Mouse (Mus musculus): ENCODE measurements around the gene Lmf2.
A peak's percentile ranks its signal among the peaks of the same experiment; 100 is the strongest.

The Lmf2 gene

DNA sequence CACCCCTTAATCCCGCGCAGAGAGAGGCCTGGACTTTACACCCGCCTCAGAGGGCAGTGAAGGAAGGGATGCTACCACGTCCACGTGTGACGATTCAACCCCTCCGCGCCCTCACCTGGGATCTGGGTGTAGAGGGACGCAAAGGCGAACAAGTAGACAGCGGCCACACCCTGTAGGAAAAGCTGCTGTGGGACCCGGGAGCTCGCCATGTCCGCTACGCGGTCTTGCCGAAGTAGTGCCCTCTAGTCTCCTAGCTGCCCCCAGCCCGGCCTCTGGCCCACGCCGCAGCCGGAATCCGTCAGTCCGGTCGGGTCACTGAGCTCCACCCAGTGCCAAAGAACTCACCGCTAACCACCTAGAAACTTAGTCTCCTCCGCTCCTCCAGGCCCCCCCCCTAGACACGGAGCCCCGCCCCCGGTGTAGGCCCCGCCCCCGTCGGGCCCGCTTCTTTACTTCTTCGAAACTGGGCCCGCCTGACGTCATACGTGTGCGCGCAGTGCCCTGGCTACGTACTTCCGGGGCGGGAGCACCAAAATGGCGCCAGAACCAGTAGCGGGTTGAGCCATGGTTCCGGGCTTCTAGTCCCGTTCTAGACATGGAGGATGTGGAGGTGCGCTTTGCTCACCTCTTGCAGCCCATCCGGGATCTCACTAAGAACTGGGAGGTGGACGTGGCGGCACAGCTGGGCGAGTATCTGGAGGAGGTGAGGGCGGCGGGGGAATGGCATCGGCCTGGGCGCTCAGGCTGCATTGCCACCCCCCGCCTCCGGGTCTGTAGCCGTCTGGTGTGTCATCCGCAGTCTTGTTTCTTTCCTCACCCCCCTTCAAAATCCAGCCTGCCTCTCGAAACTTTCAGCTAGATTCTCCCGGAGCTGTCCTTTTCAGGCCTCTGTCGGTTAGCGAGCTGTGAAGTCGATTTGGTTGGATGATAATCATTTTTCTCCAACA, at the start of gene Lmf2, which contains the start of gene Ncaph2:
Lmf2 (minus strand) TSS at position 419 of the 947 bp plus-strand sequence.
Ncaph2 (plus strand) TSS at position 479 of the 947 bp plus-strand sequence.
- DNase-seq (ENCODE audit: low read depth, low spot score): peak; percentile 95

DNA sequence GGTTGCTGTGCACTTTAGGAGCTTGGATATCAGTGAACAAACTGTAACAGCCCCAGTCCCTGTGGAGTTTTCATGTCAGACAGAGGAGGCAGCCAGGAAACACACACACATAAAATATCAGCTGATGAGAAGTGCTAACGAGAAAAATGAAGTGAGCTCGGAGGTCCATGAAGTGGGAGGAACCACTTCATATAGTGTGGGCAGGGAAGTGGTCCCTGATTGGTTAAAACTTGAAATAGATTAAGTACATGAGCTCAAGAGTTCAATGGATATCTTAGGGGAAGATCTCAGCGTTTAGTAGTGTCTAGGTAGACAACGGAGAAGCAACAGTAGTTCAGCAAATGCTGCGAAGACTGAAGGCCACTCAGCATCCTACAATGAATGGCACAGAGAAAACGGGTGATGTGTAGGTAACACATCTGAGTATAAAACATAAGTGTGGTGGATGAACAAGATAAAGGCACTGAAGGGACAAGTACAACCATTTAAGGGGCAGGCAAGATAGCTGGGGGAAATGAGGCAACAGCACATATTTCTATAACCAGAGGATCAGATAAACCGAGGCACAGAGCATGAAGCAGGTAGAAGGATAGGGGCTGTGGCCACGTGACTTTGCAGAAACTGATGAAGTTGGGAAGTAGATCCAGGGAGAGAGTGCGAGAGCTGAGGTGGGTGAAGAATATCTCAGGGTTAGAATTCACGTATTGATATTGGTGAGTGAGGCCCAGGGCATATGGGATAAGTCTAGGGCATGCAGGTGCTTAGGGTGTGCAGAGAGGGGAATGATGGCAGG, 49.6 kb upstream of the Lmf2 start:
- DNase-seq (ENCODE audit: low read depth, low spot score): no peak

DNA sequence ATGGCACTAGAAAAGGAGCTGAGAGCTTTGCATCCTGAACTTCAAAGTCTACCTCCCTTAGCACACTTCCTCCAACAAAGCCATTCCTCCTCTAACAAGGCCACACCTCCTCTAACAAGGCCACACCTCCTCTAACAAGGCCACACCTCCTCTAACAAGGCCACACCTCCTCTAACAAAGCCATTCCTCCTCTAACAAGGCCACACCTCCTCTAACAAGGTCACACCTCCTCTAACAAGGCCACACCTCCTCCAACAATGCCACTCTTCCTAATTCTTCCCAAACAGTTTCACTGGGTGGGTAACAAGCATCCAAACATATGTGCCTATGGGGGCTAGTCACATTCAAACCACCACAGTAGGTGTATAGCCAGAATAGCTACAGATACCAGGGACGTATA, 47.0 kb upstream of the Lmf2 start:
- no peak for DNase-seq (ENCODE audit: low read depth, low spot score)

DNA sequence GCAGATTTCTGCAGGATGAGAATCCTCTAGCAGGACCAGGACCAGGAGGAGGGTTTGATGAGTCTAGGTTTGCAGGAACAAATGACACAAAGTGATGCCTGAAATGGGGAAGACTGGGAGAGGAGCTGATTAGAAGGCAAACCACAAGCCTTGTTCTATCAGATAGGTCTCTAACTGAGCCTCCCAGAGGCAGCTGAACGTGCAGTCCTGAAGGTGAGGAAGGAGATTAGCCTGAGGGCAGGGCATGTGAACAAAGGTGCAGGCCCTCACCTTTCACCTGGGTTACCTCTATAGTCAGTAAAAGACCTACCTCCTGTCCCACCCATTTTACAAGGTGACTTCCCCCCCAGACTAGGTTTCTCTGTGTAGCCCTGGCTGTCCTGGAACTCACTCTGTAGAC, 44.3 kb upstream of the Lmf2 start:
- DNase-seq (ENCODE audit: low read depth, low spot score): no peak

DNA sequence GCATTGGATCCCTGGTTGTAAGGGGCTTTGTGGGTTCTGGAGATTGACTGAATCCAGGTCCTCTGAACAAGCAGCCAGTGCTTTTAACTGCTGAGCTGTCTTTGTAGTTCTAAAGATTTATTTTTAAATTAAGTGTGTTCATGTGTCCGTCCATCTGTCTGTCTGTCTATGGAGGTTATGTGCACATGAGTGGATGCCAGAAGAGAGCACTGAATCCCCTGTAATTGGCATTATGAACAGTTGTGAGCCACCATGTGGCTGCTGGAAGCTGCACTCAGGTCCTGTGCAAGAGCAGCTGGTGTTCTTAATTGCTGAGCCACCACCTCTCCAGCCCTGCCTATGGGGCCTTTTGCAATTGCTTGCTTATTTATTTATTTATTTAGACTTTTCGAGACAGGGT, 42.7 kb upstream of the Lmf2 start:
- no peak for DNase-seq (ENCODE audit: low read depth, low spot score)

DNA sequence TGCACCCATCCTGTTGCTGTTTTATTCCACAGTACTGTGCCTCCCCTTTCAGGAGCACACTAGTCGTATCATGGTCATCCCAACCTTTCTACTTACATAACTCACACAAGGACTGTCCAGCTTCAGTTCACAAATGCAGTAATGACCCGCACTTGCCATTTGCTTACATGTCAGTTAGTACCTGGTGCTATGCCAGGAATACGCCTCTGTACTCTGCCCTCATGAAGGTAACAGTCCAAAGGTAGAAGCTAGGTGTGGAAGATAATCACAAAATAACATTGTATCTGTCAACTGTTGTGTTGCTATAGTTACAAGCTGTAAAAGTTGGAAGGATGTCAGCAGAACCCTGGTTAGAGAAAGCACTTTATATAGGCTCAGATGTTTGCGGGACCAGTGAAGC, 41.4 kb upstream of the Lmf2 start:
- no peak for DNase-seq (ENCODE audit: low read depth, low spot score)

DNA sequence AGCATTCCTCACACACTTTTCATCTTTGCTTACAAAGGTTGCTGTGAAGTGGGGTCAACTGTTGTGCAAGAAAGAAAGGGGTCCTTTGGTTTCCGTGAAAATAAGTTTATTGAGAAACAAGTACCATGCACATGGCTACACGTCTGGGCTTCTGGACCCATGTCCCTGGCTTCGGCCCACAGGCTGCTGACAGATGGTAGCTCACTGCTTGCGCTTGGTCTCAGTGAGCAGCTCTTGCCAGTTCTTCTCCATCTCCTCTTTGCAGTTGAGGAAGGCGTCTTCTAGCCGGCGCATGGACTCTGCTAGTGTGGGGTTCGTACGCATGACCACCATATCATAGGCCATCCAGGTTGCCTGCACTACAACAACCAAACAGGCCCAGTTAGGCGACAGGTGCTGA, 34.6 kb upstream of the Lmf2 start:
- no peak for DNase-seq (ENCODE audit: low read depth, low spot score)

DNA sequence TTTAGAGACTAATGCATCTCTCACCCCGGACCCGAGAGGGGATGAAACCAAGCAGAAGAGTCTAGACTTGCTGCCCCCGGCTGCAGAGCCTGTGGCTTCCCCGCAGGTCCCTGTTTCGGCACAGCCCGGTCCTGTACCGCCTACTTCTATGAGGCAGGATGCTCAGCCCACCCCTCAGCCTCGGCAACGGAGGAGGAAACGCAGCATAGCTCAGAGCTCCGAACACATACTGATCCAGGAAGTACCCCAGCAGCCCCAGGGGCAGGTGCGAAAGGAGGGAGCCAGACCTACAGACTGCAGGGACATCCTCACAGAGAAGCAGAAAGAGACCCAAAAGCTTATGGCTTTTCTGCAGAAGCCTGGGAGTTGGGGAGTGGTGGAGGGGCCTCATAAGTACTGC, 31.7 kb upstream of the Lmf2 start:
- no peak for DNase-seq (ENCODE audit: low read depth, low spot score)

DNA sequence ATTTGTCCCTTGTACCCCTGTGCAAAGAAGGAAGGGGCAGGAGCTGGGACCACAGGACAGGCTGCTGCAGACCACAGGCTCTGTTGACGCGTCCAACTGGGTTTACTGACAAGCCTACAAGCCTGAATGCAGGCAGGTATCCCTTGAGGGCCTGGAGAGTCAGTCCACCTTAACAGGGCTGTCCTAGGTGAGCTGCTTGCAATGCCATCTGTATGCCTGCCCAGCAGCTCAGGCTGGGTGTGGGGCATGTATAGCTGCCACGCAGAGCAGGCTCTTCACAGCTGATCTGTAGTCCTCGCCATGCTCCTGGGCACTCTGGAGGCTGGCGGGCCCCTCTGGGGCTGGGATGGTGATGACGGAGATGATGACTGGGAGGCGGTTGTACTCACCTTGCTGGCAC, 29.2 kb upstream of the Lmf2 start, which contains the start of gene Klhdc7b:
Klhdc7b (plus strand) TSS at position 301 of the 400 bp plus-strand sequence.
- DNase-seq (ENCODE audit: low read depth, low spot score): no peak

DNA sequence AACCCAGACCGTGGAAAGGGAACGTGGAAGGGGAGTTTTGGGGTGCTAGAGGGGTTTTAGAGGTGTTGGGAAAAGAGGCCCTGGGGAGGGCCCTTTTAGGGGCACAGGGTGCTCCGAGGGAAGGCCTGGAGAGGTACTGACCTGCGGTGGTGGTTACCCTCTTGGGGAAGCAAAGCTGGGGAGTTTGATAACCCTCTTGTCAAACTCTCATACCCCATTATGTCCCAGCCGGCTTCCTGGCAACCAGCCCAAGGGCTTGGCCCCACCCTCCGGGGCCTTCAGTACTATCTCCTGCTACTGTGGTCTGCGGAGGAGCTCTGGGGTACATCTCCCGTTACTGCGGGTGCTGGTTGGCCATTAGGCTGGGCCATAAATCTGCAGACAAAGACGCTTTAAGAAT, 24.0 kb upstream of the Lmf2 start:
- DNase-seq (ENCODE audit: low read depth, low spot score): no peak

DNA sequence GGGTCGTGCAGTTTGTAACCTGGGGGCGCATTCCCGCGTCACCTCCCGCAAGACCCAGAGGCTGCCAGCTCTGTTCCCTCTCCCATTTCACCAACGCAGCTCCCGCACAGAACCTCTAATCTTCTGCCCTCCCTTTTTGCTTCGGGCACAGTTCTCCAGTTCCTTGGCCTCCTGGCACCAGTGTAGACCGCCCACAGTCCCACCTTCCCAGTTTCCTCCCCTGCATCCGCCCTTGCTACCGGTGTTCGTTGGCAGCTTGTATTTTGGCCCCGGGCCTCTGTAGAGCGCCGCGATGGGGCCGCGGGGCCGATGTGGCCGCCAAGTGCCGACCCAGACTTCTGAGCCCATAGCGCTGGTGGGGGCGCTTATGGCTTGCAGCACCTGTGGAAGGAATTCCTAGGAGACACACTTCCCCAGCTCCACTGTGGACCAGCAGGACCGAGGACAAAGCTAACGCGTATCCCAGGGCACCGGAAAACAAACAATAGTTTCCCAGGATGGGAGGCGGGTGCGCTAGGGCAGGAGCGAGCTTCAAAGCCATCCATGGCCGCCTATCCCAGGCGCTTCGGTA, 23.5 kb upstream of the Lmf2 start, which contains the start of gene Odf3b:
Odf3b (minus strand) TSS at position 452 of the 571 bp plus-strand sequence.
- no peak for DNase-seq (ENCODE audit: low read depth, low spot score)

DNA sequence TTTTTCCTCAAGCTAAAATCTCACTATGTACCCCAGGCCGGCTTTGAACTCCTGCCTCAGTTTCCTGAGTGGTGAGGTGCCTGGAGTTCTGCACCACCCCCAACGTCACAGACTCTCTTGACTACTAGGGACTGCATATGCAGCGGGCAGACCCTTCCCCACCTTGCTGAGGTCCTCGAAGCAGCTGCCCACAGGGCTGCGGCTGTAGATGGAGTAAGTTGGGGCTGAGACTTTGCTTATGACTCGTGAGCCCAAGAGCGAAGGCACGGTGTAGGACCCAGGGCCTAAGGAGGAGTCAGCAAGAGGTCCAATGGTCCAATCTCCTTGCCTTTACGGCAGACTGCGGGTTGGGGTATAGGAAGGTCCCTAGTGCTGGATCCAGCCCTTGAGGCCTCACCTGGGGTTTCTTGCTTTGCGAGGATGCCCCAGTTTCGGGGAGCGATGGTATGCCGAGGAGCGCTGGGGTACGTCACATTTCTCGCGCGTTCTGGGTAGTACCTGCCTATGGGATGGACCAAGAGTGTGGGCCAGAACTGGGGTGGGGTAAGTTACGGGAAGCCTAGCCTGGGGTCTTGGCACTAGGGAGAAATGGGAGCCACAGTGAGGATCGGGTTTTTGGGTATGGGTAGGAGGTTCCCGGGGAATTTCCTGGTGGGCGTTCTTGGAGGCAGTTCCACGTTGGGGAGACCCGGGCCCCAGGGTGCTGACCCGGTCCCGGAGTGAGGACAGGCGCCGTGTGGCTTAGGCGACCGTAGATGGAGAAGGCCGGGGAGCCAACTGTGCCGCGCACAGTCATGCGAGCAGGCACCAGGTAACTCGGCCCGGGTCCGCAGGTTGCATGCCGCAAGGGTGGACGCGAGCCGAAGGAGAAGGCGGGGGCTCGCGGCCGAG, 22.7 kb upstream of the Lmf2 start:
- no peak for DNase-seq (ENCODE audit: low read depth, low spot score)

DNA sequence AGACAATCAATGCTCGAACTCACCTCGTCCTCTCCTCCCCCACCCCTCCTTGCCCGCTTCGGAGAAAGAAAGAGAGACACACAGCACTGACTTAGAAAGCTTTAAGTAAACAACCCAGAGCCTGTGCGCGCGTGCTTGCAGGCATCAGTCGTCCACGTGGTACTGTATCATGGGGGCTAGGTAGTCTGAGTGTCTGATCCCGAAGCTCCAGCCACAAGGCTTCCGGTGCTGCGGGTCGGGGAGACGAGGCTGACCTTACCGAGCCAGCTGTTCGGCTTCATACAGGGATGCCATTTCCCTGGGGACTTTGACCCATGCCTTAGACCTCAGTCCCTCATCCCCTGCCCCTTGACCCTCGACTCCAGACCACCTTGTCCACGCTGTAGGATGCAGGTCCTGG, 21.9 kb upstream of the Lmf2 start:
- no peak for DNase-seq (ENCODE audit: low read depth, low spot score)

DNA sequence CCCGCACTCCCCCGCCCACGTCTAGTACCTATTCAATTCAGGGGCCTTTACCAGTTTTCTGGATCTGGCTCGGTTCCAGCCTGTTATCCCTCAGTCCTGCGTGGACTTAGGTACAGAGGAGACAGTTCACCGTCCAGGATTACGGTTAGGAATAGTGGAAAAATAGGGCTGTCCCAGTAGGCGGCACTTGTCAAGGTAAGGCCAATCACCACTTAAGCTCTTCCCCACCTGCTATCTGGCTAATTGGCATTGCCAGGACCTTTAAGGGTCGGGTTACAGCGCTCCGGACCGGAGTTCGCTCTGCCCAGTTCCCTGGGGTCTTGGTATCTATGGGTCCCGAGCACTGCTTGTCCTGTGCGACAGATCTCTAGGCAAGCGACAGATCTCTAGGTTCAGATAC, 21.5 kb upstream of the Lmf2 start, which contains the start of gene Tymp:
Tymp (minus strand) TSS at position 83 of the 400 bp plus-strand sequence.
- no peak for DNase-seq (ENCODE audit: low read depth, low spot score)

DNA sequence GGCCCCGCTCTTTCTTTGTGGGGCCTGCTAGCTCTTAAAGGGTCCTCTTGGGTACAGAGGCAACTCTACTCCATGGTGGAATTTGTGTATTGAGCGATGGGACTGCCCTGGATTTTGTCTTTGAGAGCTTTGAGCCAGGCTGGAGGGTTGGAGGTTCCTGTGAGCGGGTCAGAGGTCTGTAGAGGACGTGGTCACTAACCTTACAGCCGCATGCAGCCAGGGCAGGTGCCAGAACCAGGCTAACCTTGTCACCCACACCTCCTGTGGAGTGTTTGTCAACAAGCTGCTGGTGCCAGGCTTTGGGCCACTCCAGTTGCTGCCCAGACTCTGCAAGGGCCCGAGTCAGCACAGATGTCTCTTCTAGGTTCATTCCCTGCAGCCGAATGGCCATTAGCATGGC, 20.6 kb upstream of the Lmf2 start:
- no peak for DNase-seq (ENCODE audit: low read depth, low spot score)

DNA sequence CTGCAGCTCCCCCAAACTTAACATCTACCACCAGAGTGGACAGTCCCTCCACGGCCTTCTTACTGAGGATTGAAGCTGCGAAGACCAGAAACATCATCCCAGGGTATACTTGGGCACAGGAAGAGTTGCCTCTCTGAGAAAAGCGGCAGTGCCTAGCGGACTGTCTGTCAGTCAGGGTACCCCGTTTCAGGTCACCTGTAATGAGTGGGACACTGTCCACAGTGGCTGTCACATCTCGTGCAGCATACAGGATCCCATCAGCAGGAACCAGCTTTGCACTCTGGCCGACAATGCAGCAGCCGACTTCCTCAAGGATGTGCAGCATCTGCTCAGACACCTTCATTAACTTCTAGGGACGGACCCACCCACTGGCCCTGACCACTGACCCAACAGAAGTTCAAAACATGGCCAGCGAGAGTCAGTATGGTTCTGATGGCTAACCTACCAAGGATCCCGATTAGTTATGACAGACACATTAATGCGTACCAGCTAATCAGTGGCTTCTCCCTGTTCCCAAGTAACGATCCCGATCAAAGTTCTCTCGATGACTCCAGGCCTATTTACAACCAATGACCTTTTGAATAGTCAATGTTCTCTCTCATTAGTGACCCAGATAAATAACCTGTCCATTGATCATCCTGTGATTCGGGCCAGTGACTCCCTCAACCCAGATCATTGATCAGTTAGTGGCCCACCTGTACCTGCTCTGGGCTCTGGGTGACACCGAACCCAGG, 19.5 kb upstream of the Lmf2 start:
- no peak for DNase-seq (ENCODE audit: low read depth, low spot score)

DNA sequence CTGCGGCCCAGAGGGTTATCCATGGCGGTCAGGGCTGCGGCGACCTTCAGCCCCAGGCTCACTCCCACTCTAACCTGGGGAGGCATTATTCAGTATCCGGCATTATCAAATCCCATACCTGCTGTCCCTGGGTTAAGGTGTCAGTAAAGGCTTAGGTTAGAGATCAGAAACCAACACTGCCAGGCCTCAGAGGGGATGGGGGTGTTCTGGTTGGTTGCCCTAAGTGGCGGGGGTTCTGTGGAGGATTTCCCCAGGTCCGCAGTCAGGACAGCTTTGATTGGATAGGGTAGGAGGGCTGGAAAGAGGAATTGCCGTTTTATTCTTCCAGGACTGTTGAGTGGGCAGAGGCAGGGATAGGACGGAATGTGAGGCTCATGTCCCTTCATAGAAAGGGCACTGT, 18.9 kb upstream of the Lmf2 start:
- DNase-seq (ENCODE audit: low read depth, low spot score): no peak

DNA sequence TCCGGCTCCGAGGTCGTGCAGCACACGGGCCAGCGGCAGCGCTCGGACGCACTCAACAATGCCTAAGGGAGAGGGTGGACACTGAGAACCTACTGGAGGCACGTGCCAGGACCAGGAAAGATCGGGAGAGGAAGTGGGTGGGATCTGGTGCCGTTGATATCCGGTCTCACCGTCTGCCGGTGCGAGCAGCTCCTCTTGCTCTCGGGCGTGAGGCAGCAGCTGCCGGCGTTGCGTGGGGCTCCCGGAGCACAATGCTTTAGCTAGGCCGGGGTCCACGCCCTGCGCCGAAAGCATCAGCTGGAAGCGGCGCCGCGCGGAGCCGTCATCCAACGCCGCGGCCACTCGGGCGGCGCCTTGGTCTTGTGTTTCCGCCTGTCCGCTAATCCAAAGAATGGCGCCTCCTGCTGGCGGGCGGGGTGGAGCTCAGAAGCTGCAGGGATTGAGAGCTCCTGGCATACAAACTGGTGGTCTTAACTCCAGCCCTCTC, 18.3 kb upstream of the Lmf2 start, which contains the start of gene Sco2:
Sco2 (minus strand) TSS at position 85 of the 487 bp plus-strand sequence.
- peak; percentile 76 for DNase-seq (ENCODE audit: low read depth, low spot score)

DNA sequence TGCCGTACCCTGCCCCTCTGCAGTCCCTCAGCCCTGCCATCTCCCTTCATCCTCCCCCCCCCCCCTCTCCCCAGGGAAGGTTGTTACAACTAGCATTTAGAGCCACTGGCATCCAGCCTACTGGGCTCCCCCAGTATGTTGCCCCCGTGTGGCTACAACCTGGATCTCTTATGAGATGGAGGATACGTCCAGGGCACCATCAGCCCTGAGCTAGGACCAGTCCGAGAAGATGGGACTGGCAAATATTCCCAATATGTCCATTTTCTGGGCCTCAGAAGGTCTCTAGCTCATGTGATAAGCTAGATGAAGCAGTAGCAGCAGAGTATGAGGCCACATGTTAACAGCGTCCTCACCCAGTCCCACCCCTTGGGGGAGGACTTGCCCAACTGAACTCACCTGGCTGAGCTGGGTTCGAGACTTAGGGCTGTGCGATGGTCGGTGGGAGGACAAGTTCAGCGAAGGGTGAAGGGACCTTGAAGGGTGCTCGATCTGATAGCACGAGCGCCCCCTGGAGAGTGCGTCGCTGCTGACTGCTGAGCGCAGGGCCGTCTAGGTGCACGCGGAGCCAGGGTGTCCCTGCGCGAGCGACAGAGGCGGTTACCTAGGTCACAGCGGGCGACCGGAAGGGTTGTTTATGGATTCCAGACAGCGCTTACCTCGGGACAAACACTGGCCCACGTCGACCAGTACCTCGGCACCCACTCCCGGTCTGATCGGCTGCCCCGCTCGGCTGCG, 17.7 kb upstream of the Lmf2 start:
- peak; percentile 68 for DNase-seq (ENCODE audit: low read depth, low spot score)
